Mouse (Mus musculus) neutrophil, adult 5-6 weeks (primary cell): ENCODE results near the gene Ift43. TPM values are rescaled to one million over a fixed set of nuclear protein-coding genes. Genes with fewer than 3 reads are reported as not detected.

Source experiments
- ATAC-seq: fragments of 151-379, 151-347 bp; 2 replicates; pipeline ENCODE4 v1.8.0; 2017; ENCODE audit warnings: mild to moderate bottlenecking, moderate TSS enrichment; ENCODE audit not compliant: insufficient number of reproducible peaks, poor library complexity, low FRiP score, severe bottlenecking; ENCODE audit errors: extremely low read depth
- total RNA-seq: library from RNA; stranded (forward); fragments of 200-1000 nt; gene quantifications from 2 replicates; pipeline ENCODE4 v1.2.3, GENCODE M21; 2017

Gene Ift43
- total RNA-seq, 1 experiment from 2014 or later: not detected

DNA sequence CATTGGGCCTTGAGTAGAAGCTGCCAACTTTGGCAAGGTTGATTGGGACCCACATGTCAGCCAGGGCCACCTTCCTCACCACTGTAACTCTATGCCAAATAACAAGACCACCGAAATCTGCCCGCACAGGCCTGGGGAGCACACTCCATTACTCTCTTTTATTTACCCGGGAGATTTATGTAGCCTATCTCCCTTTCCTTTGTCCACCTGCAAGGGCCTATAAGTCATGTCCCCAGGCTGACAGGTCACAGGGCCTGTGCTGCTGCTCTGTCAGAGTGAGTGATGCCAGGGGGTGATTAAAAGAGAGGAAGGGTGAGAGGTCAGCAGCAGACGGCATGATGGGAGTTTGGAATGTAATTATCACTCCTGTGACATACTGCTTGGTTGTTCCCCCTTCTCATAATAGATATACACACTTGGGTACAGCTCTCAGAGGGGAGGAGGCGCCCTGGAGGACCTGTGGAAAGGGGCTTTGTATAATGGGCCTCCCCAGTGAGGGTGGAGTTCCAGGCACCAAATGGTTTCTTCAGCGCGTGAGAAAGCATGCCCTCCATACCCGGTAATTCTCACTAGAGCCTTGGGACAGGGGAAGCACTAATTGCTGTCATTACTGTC lies 121.2 kb downstream of the Ift43 start:
- ATAC-seq: no peak

DNA sequence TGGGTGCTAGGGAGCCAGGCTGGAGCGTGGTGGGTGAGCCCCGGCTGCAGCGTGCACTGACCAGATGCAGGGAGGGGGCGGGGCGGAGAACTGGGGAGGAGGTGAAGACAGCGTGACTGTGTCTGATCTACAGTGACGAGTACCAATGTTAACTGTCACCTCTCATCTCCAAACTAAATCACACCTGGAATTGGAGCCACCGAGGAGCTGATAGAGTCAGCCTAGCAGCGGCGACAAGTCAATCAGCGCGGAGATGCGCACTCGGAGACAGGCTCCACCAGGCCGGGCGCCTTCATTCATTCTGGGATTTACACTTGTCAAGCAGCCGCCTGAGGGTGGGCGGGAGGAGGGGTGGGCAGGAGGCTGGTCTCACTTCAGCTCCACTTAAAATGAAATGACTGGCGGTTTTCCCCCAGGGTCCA lies 128.8 kb downstream of the Ift43 start:
- ATAC-seq: no peak

Other genes starting within 250 kb of the Ift43 start
- 1.3 and 1.6 TPM in 2 replicates for gene Tgfb3, start 3.5 kb upstream of the Ift43 start, total RNA-seq
- 71.9 and 77.2 TPM in 2 replicates for gene Gpatch2l, start 159.3 kb downstream of the Ift43 start, total RNA-seq